Mouse (Mus musculus) embryonic fibroblast, embryonic 13.5 days (primary cell): ENCODE results near the gene Evx2.

Experiments used
- CTCF ChIP-seq: IDR thresholded peaks from 2 replicates; pipeline ENCODE4 v1.5.1; 2011; ENCODE audit warnings: mild to moderate bottlenecking, control low read depth, low read length, moderate library complexity, borderline replicate concordance; ENCODE audit not compliant: insufficient read depth
- POLR2A ChIP-seq: IDR thresholded peaks from 2 replicates; pipeline ENCODE4 v1.6.1; 2011; ENCODE audit warnings: low read depth, mild to moderate bottlenecking, control low read depth, low read length, moderate library complexity

DNA sequence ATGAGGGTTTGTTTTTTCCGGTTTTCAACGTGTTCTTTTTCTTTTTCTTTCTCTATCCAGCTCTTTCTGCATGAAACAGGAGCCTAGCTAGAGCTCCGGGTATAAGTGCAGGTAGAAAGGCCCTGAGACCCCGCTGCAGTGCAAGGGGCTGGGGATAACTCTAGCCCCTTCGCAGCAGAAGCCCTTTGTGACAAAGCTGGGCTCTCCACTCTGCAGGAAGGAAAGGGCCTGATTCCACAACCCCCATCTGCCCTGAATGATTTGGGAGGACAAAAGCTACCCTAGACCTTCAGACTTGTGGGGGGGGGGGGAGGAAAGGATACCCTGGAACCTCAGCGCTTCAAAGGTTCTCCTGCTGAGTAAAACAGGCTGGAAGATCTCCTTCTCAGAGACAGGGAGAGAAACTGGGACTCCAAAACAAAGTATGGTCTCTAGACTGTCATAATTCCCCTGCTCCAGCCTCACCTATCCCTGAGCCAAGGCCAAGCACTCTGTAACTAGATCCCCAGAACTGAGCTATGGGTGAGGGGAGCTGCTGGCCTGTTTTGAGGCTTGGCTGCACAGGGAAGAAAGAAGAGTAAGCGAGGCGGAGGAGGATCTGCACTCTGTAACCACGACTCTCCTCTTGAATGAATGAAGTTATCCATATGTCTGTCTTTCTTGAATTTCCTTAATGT is 17.2 kb upstream of the Evx2 start:
- no peak for TF ChIP-seq POLR2A
- TF ChIP-seq CTCF = no peak
